In genomic region chr2:64043099-64043498, GRCm38 (mm10) we compare ENCODE assay signal across 10 mouse cellular contexts. TPM values are rescaled to one million over a fixed set of nuclear protein-coding genes. Genes with fewer than 3 reads are reported as not detected.
A peak's percentile ranks its signal among the peaks of the same experiment; 100 is the strongest.
DNase-seq lines count a peak whose midpoint lies in the region; ATAC-seq and TF ChIP-seq lines count a peak whose summit lies in the region.
"Had no signal": no experiment of that assay in that cellular context is flagged by ENCODE, and none has a peak within 500 bp of the region (broad histone marks: within the 10 kb centered on the region; RNA-seq: fewer than 3 reads in every experiment).

No protein-coding gene starts in this region.

- H3K4me2 ChIP-seq in lung, embryonic 14.5 days, result no peak overlapping the region

- WGBS in lung, embryonic 14.5 days, result 39% methylated on average over 3 of the region's 3 CpGs

- DNase-seq in cerebellum, adult 9-11 months, result peak; percentile 4
- no peak for DNase-seq in cerebellum, adult 11-12 months
- peak; percentile 27 for DNase-seq in right cerebral cortex, adult 18-20 months
- no peak for DNase-seq in right cerebral cortex, postnatal 25 days
- DNase-seq in heart, postnatal 14 days, result peak; percentile 15 to 54
- DNase-seq in lung, embryonic 14.5 days, result peak; percentile 80
- DNase-seq in thymus, adult 18-20 months, result no peak

- H3K27me3 ChIP-seq in lung, embryonic 14.5 days (ENCODE audit: insufficient read depth, low read length), result no peaks in the 10 kb centered on the region

- no peak for TF ChIP-seq CTCF in lung, embryonic 14.5 days (IDR thresholded peaks at IDR 0.05; ENCODE audit: low read depth)

- ATAC-seq in lung, embryonic 14.5 days (ENCODE audit: insufficient read depth), result no peak
- no peak for ATAC-seq in CD4-positive, CD25-positive, alpha-beta regulatory T cell, adult 4 months

- no peak overlapping the region for H3K9ac ChIP-seq in lung, embryonic 14.5 days

- intact Hi-C loops in heart, postnatal 14 days (cut with DNase I), result no loop called here

- H3K9me3 ChIP-seq in lung, embryonic 14.5 days (ENCODE audit: low read depth, low read length), result no peaks in the 10 kb centered on the region

- H3K27ac ChIP-seq in lung, embryonic 14.5 days (ENCODE audit: low read depth), result no peak overlapping the region

- H3K4me1 ChIP-seq in lung, embryonic 14.5 days (ENCODE audit: insufficient read depth), result peaks cover 5% of the 10 kb centered on the region; the same call in 1 of the 2 replicates

- H3K36me3 ChIP-seq in lung, embryonic 14.5 days (ENCODE audit: insufficient read depth), result no peaks in the 10 kb centered on the region

- no peak overlapping the region for H3K4me3 ChIP-seq in lung, embryonic 14.5 days (ENCODE audit: low read depth, low read length)
- H3K4me3 ChIP-seq: myocyte had no signal

RNA-seq across cellular contexts. Expression of gene Fign, which starts 54.7 kb away (rescaled TPM):
- total RNA-seq in heart, postnatal 14 days (2021), result 10 to 100 TPM; 14.3 to 15.7 TPM
- 4.6 and 5.1 TPM in 2 replicates for polyA plus RNA-seq in lung, embryonic 14.5 days (2014; fragmentation: Nextera tagmentation; extraction: Ambion mirVana)
- polyA plus RNA-seq in CD4-positive, CD25-positive, alpha-beta regulatory T cell, adult 4 months (2017; shearing (Covaris generic)), result under 1 TPM; 0.03 to 0.14 TPM
- total RNA-seq: hematopoietic stem cell, adult 5-6 weeks had no signal

Comparison
In these comparisons a context has a peak if more than half of its experiments do, and no peak if none do; other contexts are left out.
1. DNase-seq: peak in cerebellum, adult 9-11 months (single experiment), right cerebral cortex, adult 18-20 months (single experiment), heart, postnatal 14 days (2 of 2) and lung, embryonic 14.5 days (single experiment); none in cerebellum, adult 11-12 months (single experiment), right cerebral cortex, postnatal 25 days (single experiment) and thymus, adult 18-20 months (0 of 2).